In genomic region chr19:22729846-22730245, GRCm38 (mm10) we compare ENCODE assay signal across 22 mouse cellular contexts.
DNase-seq lines count a peak whose midpoint lies in the region; ATAC-seq and TF ChIP-seq lines count a peak whose summit lies in the region.
"Had no signal": no experiment of that assay in that cellular context is flagged by ENCODE, and none has a peak within 500 bp of the region (broad histone marks: within the 10 kb centered on the region; RNA-seq: fewer than 3 reads in every experiment).

No protein-coding gene starts in this region.

- no peak overlapping the region for H3K9ac ChIP-seq in midbrain, embryonic 16.5 days (ENCODE audit: low read depth, low read length)
- H3K9ac ChIP-seq in midbrain, embryonic 14.5 days (replicated peaks; ENCODE audit: low read length) = no peak overlapping the region
- H3K9ac ChIP-seq in embryonic facial prominence, embryonic 14.5 days (ENCODE audit: low read depth, low read length) = no peak overlapping the region
- no peak overlapping the region for H3K9ac ChIP-seq in forebrain, postnatal 0 days
- H3K9ac ChIP-seq: embryonic facial prominence, embryonic 15.5 days; liver, postnatal 0 days; midbrain, embryonic 12.5 days had no signal

- ATAC-seq in midbrain, embryonic 16.5 days = no peak
- no peak for ATAC-seq in midbrain, embryonic 14.5 days (ENCODE audit: low FRiP score, low TSS enrichment)
- ATAC-seq in embryonic facial prominence, embryonic 14.5 days (ENCODE audit: low read depth) = no peak
- ATAC-seq in forebrain, postnatal 0 days = no peak
- ATAC-seq: activated CD4-positive, CD25-positive, alpha-beta regulatory T cell, adult 4 months; forebrain, embryonic 16.5 days; intestine, embryonic 16.5 days; liver, postnatal 0 days had no signal

- H3K27ac ChIP-seq in kidney, adult 2 months (ENCODE audit: insufficient read depth, low read depth, low read length) = no peak overlapping the region
- H3K27ac ChIP-seq in midbrain, embryonic 16.5 days (ENCODE audit: low read length) = peak overlapping the region; percentile 17; the same call in 1 of the 2 replicates
- H3K27ac ChIP-seq in midbrain, embryonic 14.5 days (replicated peaks; ENCODE audit: low read depth, low read length) = no peak overlapping the region
- H3K27ac ChIP-seq in embryonic facial prominence, embryonic 14.5 days (replicated peaks; ENCODE audit: low read depth, low read length) = no peak overlapping the region
- no peak overlapping the region for H3K27ac ChIP-seq in forebrain, postnatal 0 days (ENCODE audit: low read depth, low read length)
- H3K27ac ChIP-seq: embryonic facial prominence, embryonic 15.5 days; midbrain, embryonic 12.5 days had no signal

- 42% methylated on average over 2 of the region's 2 CpGs for WGBS in kidney, adult 2 months
- WGBS in midbrain, embryonic 16.5 days = 69% methylated on average over 2 of the region's 2 CpGs
- 67% methylated on average over 2 of the region's 2 CpGs for WGBS in midbrain, embryonic 14.5 days
- WGBS in embryonic facial prominence, embryonic 14.5 days = 61% methylated on average over 2 of the region's 2 CpGs
- WGBS in forebrain, postnatal 0 days = 51% methylated on average over 2 of the region's 2 CpGs

- peak; percentile 14 to 34 for DNase-seq in cerebellum, postnatal 36 days
- DNase-seq in cerebellum, postnatal 4 days (ENCODE audit: low spot score in 2 of 2) = no peak
- peak; percentile 59 for DNase-seq in kidney, adult 2 months
- no peak for DNase-seq in kidney, postnatal 10 days
- DNase-seq in midbrain, embryonic 14.5 days = no peak
- DNase-seq in embryonic facial prominence, embryonic 14.5 days (ENCODE audit: low spot score) = peak; percentile 66
- no peak for DNase-seq in forebrain, postnatal 0 days
- DNase-seq: adrenal gland, postnatal 14 days; gastrocnemius, postnatal 36 days; layer of hippocampus, postnatal 36 days; liver, postnatal 0 days; lung, postnatal 10 days; spleen, adult 18-20 months; thymus, postnatal 4 days had no signal

- no peak overlapping the region for H3K4me2 ChIP-seq in midbrain, embryonic 16.5 days (ENCODE audit: low read length)
- H3K4me2 ChIP-seq in midbrain, embryonic 14.5 days (ENCODE audit: low read length) = no peak overlapping the region
- no peak overlapping the region for H3K4me2 ChIP-seq in embryonic facial prominence, embryonic 14.5 days (ENCODE audit: low read depth, low read length)
- no peak overlapping the region for H3K4me2 ChIP-seq in forebrain, postnatal 0 days (ENCODE audit: low read depth)
- H3K4me2 ChIP-seq: embryonic facial prominence, embryonic 15.5 days; midbrain, embryonic 12.5 days had no signal

- H3K9me3 ChIP-seq in midbrain, embryonic 16.5 days (replicated peaks; ENCODE audit: control insufficient read depth, low read length, poor library complexity, severe bottlenecking) = no peaks in the 10 kb centered on the region
- no peaks in the 10 kb centered on the region for H3K9me3 ChIP-seq in midbrain, embryonic 14.5 days (ENCODE audit: control insufficient read depth, low read length)
- no peaks in the 10 kb centered on the region for H3K9me3 ChIP-seq in embryonic facial prominence, embryonic 14.5 days (ENCODE audit: control insufficient read depth, low read length)
- no peaks in the 10 kb centered on the region for H3K9me3 ChIP-seq in forebrain, postnatal 0 days (ENCODE audit: low read length)
- H3K9me3 ChIP-seq: embryonic facial prominence, embryonic 15.5 days; G1E; midbrain, embryonic 12.5 days had no signal

- H3K36me3 ChIP-seq in kidney, adult 2 months (ENCODE audit: control insufficient read depth, insufficient read depth, low read length) = no peaks in the 10 kb centered on the region
- no peaks in the 10 kb centered on the region for H3K36me3 ChIP-seq in midbrain, embryonic 16.5 days (ENCODE audit: control insufficient read depth, insufficient read depth, low read length)
- no peaks in the 10 kb centered on the region for H3K36me3 ChIP-seq in midbrain, embryonic 14.5 days (ENCODE audit: control insufficient read depth, insufficient read depth, low read length)
- H3K36me3 ChIP-seq in embryonic facial prominence, embryonic 14.5 days (ENCODE audit: control insufficient read depth, insufficient read depth, low read length) = no peaks in the 10 kb centered on the region
- no peaks in the 10 kb centered on the region for H3K36me3 ChIP-seq in forebrain, postnatal 0 days (ENCODE audit: insufficient read depth)
- H3K36me3 ChIP-seq: embryonic facial prominence, embryonic 15.5 days; G1E; midbrain, embryonic 12.5 days had no signal

- no peak for TF ChIP-seq POLR2A in kidney, adult 2 months (IDR thresholded peaks at IDR 0.05; ENCODE audit: low read depth, low read length)

- H3K4me3 ChIP-seq in kidney, adult 2 months (ENCODE audit: insufficient read depth, low read depth, low read length) = no peak overlapping the region
- H3K4me3 ChIP-seq in midbrain, embryonic 16.5 days (ENCODE audit: low read depth, low read length) = no peak overlapping the region
- no peak overlapping the region for H3K4me3 ChIP-seq in midbrain, embryonic 14.5 days (replicated peaks; ENCODE audit: low read depth, low read length)
- no peak overlapping the region for H3K4me3 ChIP-seq in embryonic facial prominence, embryonic 14.5 days (ENCODE audit: low read depth, low read length)
- no peak overlapping the region for H3K4me3 ChIP-seq in forebrain, postnatal 0 days (ENCODE audit: low read depth, low read length)
- H3K4me3 ChIP-seq: embryonic facial prominence, embryonic 15.5 days; layer of hippocampus, adult 2 months; midbrain, embryonic 12.5 days had no signal

- H3K27me3 ChIP-seq in kidney, adult 2 months (replicated peaks; ENCODE audit: control insufficient read depth, insufficient read depth, low read length) = no peaks in the 10 kb centered on the region
- no peaks in the 10 kb centered on the region for H3K27me3 ChIP-seq in midbrain, embryonic 16.5 days (ENCODE audit: control insufficient read depth, insufficient read depth, low read depth, low read length)
- H3K27me3 ChIP-seq in midbrain, embryonic 14.5 days (ENCODE audit: control insufficient read depth, insufficient read depth, low read length) = no peaks in the 10 kb centered on the region
- H3K27me3 ChIP-seq in embryonic facial prominence, embryonic 14.5 days (replicated peaks; ENCODE audit: control insufficient read depth, insufficient read depth, low read length) = no peaks in the 10 kb centered on the region
- H3K27me3 ChIP-seq in forebrain, postnatal 0 days (ENCODE audit: insufficient read depth, low read length) = no peaks in the 10 kb centered on the region
- H3K27me3 ChIP-seq: embryonic facial prominence, embryonic 15.5 days; midbrain, embryonic 12.5 days had no signal

- TF ChIP-seq CTCF in kidney, adult 2 months (conservative IDR thresholded peaks at IDR 0.05; ENCODE audit: insufficient read depth, insufficient read length, low read depth, low read length) = no peak
- TF ChIP-seq CTCF in forebrain, postnatal 0 days (IDR thresholded peaks at IDR 0.05; ENCODE audit: low read depth) = no peak

- peaks cover 5% of the 10 kb centered on the region; the same call in 1 of the 2 replicates for H3K4me1 ChIP-seq in kidney, adult 2 months (ENCODE audit: control insufficient read depth, insufficient read depth, low read length)
- H3K4me1 ChIP-seq in midbrain, embryonic 16.5 days (ENCODE audit: control insufficient read depth, insufficient read depth, low read length) = peaks cover 5% of the 10 kb centered on the region
- H3K4me1 ChIP-seq in midbrain, embryonic 14.5 days (ENCODE audit: control insufficient read depth, insufficient read depth, low read length) = 0 out of 2 replicates have a peak, but pooled peaks cover 10% of the 10 kb centered on the region
- no peaks in the 10 kb centered on the region; the same call in 1 of the 2 replicates for H3K4me1 ChIP-seq in embryonic facial prominence, embryonic 14.5 days (ENCODE audit: control insufficient read depth, insufficient read depth, low read length)
- no peaks in the 10 kb centered on the region for H3K4me1 ChIP-seq in forebrain, postnatal 0 days (ENCODE audit: insufficient read depth)
- H3K4me1 ChIP-seq: embryonic facial prominence, embryonic 15.5 days had no signal

Comparison
In these comparisons a context has a peak if more than half of its experiments do, and no peak if none do; other contexts are left out.
1. DNase-seq: peak in cerebellum, postnatal 36 days (2 of 2), kidney, adult 2 months (single experiment) and embryonic facial prominence, embryonic 14.5 days (single experiment); none in cerebellum, postnatal 4 days (0 of 2), kidney, postnatal 10 days (single experiment), midbrain, embryonic 14.5 days (single experiment) and forebrain, postnatal 0 days (single experiment).